Mouse (Mus musculus): ENCODE results near the gene Ubxn6.

The Ubxn6 gene

GRCm38 (mm10) chr17:56055945-56056678, 18.7 kb downstream of the Ubxn6 start:
- DNase-seq (ENCODE audit: low spot score), result no peak

DNA sequence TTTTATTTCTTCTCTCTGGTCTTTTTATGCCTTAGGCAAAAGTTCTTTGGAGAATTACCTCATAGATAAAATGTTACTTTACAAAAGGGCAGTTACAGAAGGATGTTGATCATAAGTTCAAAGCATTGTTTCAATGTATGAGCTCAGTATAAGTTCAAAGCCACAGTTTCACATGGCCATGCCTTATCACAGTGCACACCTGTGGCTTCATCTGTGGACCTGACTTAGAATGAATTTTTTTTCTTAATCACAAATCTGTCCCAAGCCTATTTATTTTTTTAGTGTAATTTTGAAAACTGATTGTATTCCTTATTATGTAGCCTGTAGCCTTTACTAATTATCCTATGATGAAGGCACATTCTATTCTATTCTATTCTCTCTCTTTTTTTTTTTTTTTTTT, 19.9 kb downstream of the Ubxn6 start:
- DNase-seq (ENCODE audit: low spot score), result no peak

- no peak for DNase-seq (ENCODE audit: low spot score)
These were observed 23.5 kb downstream of the Ubxn6 start for GRCm38 (mm10) chr17:56051369-56051768.

DNA sequence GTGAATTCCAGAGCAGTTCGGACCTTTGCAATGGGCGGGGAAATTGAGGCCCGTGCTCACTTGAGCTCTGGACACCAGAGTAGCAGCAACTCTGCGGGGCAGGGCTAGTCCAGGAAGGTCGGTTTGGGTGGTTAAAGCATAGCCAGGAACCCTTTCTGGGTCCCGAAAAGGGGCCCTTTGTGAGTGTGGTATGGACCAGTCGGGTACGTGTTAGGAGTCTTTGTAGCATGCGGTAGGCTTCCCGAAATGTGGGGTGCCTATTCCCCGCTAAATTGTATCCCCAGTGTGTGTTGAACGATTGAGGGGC, 34.0 kb downstream of the Ubxn6 start:
- no peak for DNase-seq (ENCODE audit: low spot score)

GRCm38 (mm10) chr17:56040030-56040856, 34.6 kb downstream of the Ubxn6 start, which contains the start of gene Chaf1a:
TSS of gene Chaf1a (plus strand) at chr17:56040439.
- peak; percentile 91 for DNase-seq (ENCODE audit: low spot score)

DNA sequence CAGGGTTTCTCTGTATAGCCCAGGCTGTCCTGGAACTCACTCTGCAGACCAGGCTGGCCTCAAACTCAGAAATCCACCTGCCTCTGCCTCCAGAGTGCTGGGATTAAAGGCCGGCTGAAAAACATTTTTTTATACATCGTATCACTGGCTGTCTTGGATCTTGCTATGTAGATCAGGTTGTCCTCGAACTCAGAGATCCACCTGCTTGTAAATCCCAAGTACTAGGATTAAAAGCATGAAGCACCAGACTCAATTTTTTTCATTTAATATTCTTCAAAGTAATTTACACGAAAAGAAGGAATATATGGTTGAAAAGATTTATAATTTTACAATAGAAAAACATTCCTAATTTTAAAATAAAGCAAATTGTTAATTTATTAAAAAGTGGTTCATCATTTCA, 35.5 kb downstream of the Ubxn6 start:
- DNase-seq (ENCODE audit: low spot score), result no peak

- DNase-seq (ENCODE audit: low spot score), result no peak
These were observed 36.1 kb downstream of the Ubxn6 start for GRCm38 (mm10) chr17:56038583-56039261.

DNA sequence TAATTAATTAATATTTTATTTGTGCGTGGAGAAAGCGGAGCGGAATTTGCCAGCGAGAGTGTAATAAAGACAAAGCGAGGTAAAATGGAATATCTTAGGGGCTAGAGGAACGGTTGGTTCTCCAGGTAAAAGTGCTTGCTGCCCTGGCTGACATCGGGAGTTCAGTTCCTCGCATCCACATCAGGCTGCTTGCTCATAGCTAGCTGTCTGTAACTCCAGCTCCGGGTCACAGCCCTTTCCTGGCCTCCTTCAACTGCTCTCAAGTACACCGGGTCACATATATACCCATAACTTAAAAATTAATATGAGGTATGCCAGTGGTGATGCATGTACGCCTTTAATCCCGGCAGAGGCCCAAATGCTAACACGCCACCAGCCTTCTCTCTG, 37.9 kb downstream of the Ubxn6 start:
- DNase-seq (ENCODE audit: low spot score), result no peak

- peak; percentile 99 for DNase-seq (ENCODE audit: low spot score)
These were observed 38.5 kb downstream of the Ubxn6 start, which contains the start of gene Sh3gl1 for GRCm38 (mm10) chr17:56036176-56036900. TSS of gene Sh3gl1 (minus strand) at chr17:56036635.

DNA sequence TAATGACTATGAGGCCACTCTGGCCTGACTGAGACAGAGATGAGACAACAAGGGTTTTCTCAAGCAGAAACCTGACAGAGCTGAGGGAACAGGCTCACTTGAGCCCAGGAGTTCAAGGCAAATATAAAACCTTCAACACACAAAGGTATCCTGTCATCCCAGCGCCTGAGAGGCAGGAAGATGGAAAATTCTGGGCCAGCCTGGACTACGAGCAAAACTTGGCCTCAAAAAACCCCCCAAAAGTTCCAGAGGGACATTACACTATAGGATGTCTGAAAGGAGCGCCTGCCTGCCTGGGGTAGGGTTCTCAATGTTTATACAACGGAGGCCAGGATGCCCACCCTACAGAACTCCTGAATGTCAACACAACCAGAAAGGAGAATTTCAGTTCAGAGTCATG, 39.6 kb downstream of the Ubxn6 start:
- DNase-seq (ENCODE audit: low spot score), result no peak

DNA sequence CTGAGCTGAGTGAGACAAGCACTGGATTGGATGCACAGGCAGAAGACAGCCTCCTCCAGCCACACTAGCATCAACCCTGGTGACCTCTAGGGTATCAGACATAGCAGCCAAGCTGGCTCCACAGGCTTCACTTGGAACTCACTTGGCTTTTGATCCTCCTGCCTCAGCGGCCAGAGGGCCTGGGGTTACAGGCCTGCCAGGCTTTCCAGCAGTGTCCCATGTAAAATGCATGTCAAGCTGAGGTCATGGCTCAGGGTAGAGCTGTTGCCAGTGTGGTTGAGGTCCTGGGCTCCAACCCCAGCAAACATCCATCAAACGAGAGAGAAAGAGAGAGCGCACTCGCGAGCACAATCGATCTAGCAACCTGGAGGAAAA, 40.1 kb downstream of the Ubxn6 start:
- no peak for DNase-seq (ENCODE audit: low spot score)

DNA sequence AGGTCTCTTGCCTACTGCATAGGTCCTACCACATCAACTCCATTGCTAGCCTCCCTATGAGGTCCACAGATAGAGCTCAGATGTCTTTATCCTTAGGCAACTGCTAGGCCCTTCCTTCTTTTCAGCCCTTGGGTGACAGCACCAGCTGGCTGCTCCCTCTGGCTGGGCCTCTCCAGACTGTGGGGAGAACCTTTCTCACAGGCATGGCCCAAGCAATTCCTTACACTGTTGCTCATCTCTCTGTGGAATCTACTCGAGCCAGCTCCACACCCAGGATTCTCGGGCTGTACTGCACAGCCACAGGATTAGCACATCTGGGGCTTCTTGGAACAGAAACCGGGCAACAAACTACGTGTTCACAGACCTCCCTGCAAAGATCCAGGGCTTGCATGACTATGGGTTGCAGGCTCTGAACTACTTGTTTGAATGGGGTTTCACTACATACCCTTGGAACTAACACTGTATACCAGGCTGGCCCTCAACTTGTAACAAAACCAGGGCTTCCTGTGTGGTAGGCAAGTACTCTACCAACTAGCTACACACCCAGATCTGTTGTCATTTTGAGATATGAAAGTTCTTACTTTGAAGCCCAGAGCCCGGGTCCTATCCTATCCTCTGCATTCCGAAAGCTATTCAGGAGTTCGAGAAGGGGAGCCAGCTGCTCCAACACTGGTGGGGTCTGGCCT, 40.6 kb downstream of the Ubxn6 start:
- DNase-seq (ENCODE audit: low spot score), result no peak

DNA sequence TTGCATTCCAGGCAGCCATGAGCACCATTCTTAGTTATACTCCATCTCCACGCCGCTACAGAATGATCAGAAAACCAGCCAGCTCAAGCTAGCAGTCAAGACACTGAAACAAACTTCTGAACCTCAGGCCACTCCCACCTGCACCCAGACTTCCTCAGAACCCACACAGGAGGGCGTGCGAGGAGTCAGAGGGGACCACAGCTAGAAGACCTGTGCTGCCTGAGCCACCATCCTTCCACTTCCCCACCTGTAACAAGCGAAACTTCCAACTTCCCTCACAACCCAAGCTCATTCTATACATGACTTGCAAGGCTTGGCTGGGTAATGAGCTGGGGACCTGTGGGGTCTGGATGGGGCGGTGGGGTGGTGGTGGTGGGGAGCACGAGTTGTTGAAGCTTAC, 42.0 kb downstream of the Ubxn6 start:
- DNase-seq (ENCODE audit: low spot score), result no peak

GRCm38 (mm10) chr17:56032127-56032733, 42.6 kb downstream of the Ubxn6 start:
- no peak for DNase-seq (ENCODE audit: low spot score)

GRCm38 (mm10) chr17:56031431-56031830, 43.4 kb downstream of the Ubxn6 start:
- no peak for DNase-seq (ENCODE audit: low spot score)

DNA sequence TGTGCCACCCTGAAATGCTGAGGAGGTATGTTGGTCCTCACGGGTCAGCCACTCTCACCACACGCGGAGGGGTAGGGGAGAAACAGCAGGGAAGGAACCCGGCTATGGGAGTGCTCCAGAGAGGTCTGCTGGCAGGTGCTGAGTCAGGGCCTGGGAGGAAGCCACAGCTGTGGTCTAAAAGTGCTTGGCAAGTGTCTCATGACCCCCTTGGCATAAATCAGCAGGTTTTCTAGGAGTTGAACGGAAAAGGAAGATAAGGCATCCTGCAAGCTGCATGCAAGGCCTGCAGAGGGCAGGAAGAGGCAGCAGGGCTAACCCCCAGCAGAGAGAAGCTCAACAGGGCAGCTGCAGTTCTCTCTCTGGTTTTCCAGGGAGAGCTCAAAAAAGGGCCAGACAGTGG, 43.9 kb downstream of the Ubxn6 start:
- no peak for DNase-seq (ENCODE audit: low spot score)

DNA sequence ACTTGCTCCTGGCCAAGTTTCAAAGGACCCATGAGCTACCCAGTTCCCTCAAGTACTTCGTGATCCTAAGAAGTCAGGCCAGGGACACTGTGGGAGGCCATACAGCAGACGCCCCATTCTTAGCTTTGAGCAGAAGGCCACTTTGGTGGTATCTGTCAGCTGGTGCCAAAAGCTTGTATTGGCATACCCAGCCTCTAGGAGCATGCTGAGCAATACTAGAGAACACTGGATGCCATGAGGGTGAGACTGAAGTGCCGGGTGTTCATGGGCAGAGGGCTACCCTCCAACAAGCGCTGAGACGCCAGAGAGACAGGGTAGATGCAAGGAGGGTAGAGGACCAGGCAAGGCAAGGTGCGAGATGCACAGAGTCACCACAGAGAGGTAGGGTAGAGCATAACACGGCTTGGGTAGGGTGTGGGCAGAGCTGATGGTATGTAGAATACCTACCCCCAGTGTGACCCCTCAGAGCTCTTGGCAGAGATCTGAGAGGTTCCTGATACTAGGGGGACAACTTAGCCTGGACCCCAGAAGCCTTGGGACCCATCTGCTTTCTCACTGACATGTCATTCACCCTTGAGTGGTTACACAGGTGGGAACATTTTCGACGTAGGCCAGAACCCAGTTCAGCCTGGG, 44.5 kb downstream of the Ubxn6 start:
- no peak for DNase-seq (ENCODE audit: low spot score)

GRCm38 (mm10) chr17:56027801-56028441, 46.9 kb downstream of the Ubxn6 start:
- no peak for DNase-seq (ENCODE audit: low spot score)

DNA sequence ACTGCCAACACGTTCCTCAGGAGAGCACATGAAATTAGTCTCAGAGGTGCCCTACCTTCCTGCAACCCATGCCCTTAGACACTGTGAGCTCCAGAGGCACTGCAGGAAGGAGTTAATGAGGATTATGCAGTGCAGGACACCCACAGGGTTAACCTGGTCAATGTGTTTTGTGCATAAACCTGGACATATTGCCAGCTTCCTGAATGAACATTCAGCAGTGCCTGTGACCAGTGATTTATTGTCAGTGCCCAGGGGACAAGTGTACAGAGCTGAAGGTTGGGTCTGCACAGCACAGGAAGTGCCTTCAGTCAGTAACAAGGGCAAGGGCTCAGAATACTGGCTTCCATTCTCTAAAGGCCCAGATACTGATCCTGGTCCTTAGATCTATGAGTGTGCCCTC, 47.9 kb downstream of the Ubxn6 start:
- DNase-seq (ENCODE audit: low spot score), result no peak

DNA sequence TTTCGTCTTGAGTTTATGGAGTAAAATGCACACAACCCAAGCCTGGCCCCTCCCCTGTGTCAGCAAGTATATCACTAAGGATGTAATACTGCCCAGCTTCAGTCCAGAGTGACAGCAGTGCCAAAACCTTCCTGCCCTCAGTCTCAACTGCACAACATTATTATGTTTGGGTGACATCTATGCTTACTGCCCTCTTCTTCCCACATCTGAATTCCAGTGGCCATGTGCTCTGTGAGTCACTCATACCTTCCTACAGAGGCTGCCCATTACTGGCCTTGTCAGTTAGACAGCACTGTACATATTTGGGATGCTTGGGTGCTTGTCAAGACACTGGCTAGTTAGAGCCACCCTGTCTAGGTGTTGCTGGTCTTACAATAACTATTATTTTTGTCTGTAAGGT, 48.5 kb downstream of the Ubxn6 start:
- DNase-seq (ENCODE audit: low spot score), result no peak
